ENCODE assay signal across 16 mouse cellular contexts in the genomic region with DNA sequence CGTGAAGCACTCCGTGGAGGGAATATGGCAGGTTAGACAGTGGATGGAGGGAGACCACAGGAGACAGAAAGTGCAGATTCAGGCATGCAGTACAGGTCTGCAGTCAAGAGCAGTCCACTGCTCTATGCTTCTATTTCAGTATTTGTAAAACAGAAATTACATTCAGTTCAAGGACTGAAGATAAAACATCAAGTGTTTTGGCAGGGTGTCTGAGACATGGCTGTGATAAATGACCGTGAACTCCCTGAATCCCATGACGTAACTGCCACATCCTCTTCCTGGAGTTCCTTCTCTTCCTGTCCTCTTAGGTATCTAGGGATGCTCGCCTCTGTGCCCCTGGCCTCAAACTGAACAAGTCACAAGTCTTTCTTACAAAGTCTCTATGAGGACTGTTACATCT.
"Had no signal": no experiment of that assay in that cellular context is flagged by ENCODE, and none has a peak within 500 bp of the region (broad histone marks: within the 10 kb centered on the region; RNA-seq: fewer than 3 reads in every experiment).

No protein-coding gene starts in this region.

- H3K27ac ChIP-seq: kidney, postnatal 0 days; layer of hippocampus, adult 2 months; liver, embryonic 13.5 days; midbrain, embryonic 12.5 days; midbrain, embryonic 15.5 days; neural tube, embryonic 13.5 days had no signal

- H3K4me2 ChIP-seq: liver, embryonic 13.5 days; midbrain, embryonic 12.5 days; midbrain, embryonic 15.5 days; neural tube, embryonic 13.5 days had no signal

- H3K9me3 ChIP-seq: liver, embryonic 13.5 days; midbrain, embryonic 12.5 days; midbrain, embryonic 15.5 days; neural tube, embryonic 13.5 days had no signal

- ATAC-seq: midbrain, embryonic 15.5 days had no signal

- H3K9ac ChIP-seq: liver, embryonic 13.5 days; midbrain, embryonic 12.5 days; midbrain, embryonic 15.5 days; neural tube, embryonic 13.5 days had no signal

- H3K27me3 ChIP-seq: liver, embryonic 13.5 days; midbrain, embryonic 12.5 days; midbrain, embryonic 15.5 days; neural tube, embryonic 13.5 days had no signal

- DNase-seq: kidney, postnatal 25 days; layer of hippocampus, adult 9-11 months; liver, embryonic 13.5 days; lung, adult 2 months; lung, postnatal 14 days; lung, postnatal 4 days; retina, postnatal 1 day; right cerebral cortex, postnatal 25 days; thymus, adult 18-20 months; thymus, postnatal 36 days had no signal

- H3K4me3 ChIP-seq: layer of hippocampus, adult 2 months; liver, embryonic 13.5 days; midbrain, embryonic 12.5 days; midbrain, embryonic 15.5 days; myocyte; neural tube, embryonic 13.5 days had no signal

- H3K4me1 ChIP-seq: liver, embryonic 13.5 days; midbrain, embryonic 12.5 days; midbrain, embryonic 15.5 days; neural tube, embryonic 13.5 days had no signal
